Mouse (Mus musculus) ES-E14 (cell line): ENCODE measurements at regions not wholly inside any gene's neighbourhood (a gene's known extent, or its start where the extent isn't known, plus 50 kb on each side); places are given as distances from the start of the nearest gene placed in this dataset.

Experiments used
- MAFK ChIP-seq: IDR thresholded peaks from 2 replicates; pipeline ENCODE4 v1.6.1; 2014; ENCODE audit warnings: mild to moderate bottlenecking, low read depth, low read length, inconsistent platforms; ENCODE audit not compliant: insufficient read depth
- ZC3H11A ChIP-seq: IDR thresholded peaks from 2 replicates; pipeline ENCODE4 v1.6.1; 2012; ENCODE audit warnings: low read depth, mild to moderate bottlenecking, inconsistent platforms, low read length, borderline replicate concordance
- ZNF384 ChIP-seq: IDR thresholded peaks from 2 replicates; pipeline ENCODE4 v1.6.1; 2012; ENCODE audit warnings: low read depth, low read length, inconsistent platforms

DNA sequence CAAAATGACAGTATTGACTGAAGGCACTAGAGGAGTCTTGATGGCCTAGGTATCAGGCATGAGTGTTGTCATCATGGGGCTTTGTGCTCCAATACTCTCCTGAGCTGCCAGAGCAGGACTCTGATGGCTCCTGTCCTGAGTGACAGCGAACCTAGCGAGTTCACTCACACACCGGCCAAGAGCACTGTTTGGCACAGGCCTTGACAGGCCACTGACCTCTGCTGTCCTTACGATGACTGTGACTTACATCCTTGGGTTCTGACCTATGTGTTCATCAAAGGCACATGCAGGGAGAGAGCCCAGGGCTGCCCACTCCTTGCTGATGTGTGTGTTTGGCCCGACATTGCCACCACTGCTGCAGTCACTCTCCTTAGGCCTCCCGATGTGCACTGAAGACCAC, 163.3 kb downstream of the Gadd45g start:
- TF ChIP-seq ZNF384 (no peak), MAFK (no peak), ZC3H11A (no peak)
